Mouse (Mus musculus) lung, embryonic 15.5 days (tissue): ENCODE data around the gene Mettl7a3. TPM values are rescaled to one million over a fixed set of nuclear protein-coding genes. Genes with fewer than 3 reads are reported as not detected.
"Not testable (repeated sequence)": the region's sequence is repeated elsewhere in the genome, so short reads cannot be mapped to it uniquely, and the experiment has no call there.

Source experiments
- ATAC-seq: fragments of 200-750 bp; cut with Nextera tagmentation; 2 replicates; pipeline ENCODE4 v1.8.0; 2017; ENCODE audit warnings: moderate number of reproducible peaks, borderline replicate concordance; ENCODE audit not compliant: low FRiP score, low TSS enrichment; ENCODE audit errors: extremely low read depth
- H3K27ac ChIP-seq: fragments of 300-500 bp; sonication (generic); 2 replicates; pipeline ENCODE4 v1.5.1; 2015; ENCODE audit warnings: moderate library complexity, mild to moderate bottlenecking, inconsistent platforms
- H3K27me3 ChIP-seq: fragments of 300-500 bp; sonication (generic); 2 replicates; pipeline ENCODE4 v1.6.1; 2015; ENCODE audit warnings: inconsistent platforms
- H3K36me3 ChIP-seq: fragments of 300-500 bp; sonication (generic); 2 replicates; pipeline ENCODE4 v1.6.1; 2015; ENCODE audit warnings: inconsistent platforms
- H3K4me1 ChIP-seq: fragments of 300-500 bp; sonication (generic); 2 replicates; pipeline ENCODE4 v1.6.1; 2015; ENCODE audit warnings: inconsistent platforms
- H3K4me2 ChIP-seq: fragments of 300-500 bp; sonication (generic); 2 replicates; pipeline ENCODE4 v1.6.1; 2015; ENCODE audit warnings: inconsistent platforms, mild to moderate bottlenecking, moderate library complexity
- H3K4me3 ChIP-seq: fragments of 300-500 bp; sonication (generic); 2 replicates; pipeline ENCODE4 v1.5.1; 2015; ENCODE audit warnings: mild to moderate bottlenecking, inconsistent platforms
- H3K9ac ChIP-seq: fragments of 300-500 bp; sonication (generic); 2 replicates; pipeline ENCODE4 v1.6.1; 2015; ENCODE audit warnings: inconsistent platforms
- H3K9me3 ChIP-seq: fragments of 300-500 bp; sonication (generic); 2 replicates; pipeline ENCODE4 v1.6.1; 2016; ENCODE audit warnings: inconsistent platforms
- WGBS: fragments of 180-500 bp; shearing (Covaris S2); methylation state at CpG from one replicate; pipeline ENCODE4 v1.1.7; 2015; 5-methylcytosine and 5-hydroxymethylcytosine counted together
- polyA plus RNA-seq: library from polyadenylated mRNA; unstranded; fragments of >200 nt; fragmentation: Nextera tagmentation; extraction: Ambion mirVana; gene quantifications from 2 replicates; pipeline ENCODE4 v1.2.1, GENCODE M21; 2015

The Mettl7a3 gene
- polyA plus RNA-seq, 1 experiment from 2014 or later: not detected

DNA sequence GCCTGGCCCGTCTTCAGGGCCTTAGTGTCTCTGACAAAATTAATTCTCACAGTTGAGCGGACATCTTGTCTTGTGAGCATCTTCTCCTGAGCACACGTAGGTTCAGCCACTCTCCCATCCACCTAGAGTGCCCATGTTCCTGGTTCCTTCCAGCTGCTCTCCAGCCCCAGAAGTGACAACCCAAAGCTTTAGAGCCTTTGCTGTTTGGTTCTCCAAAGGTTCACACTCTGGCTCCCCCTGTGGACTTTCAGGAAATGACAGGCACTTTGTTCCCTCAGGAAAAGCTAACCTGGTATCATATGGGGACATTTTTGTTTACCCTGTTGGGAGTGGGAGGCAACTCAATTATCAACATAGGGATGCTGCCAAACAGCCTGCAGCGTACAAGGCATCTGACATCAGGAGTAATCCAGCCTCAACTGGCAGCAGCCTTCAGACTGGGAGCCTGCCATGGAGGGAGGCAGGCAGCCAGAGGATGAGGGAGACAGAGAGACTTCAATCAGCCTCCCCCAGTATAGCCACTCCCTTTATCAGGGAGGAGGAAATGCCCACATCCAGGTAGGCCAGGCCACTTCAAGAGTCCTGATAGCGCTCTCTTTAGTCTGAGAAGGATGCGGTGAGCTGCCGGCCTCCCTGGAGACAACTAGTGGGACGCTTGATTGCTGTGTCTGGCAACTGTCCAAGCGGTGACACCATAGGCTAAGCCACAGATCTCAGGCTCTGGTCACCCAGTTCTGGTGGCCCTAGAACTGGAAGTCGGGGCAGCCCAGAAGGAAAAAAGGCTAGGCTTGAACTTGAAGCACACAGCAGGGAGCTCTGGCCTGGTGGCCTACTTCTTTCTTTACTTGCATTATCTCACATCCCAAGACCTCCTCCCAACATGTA lies 2.4 kb upstream of the Mettl7a3 start:
- not testable (repeated sequence) for H3K9ac ChIP-seq, H3K27ac ChIP-seq, H3K4me1 ChIP-seq, H3K4me2 ChIP-seq, H3K27me3 ChIP-seq, H3K4me3 ChIP-seq, H3K36me3 ChIP-seq, H3K9me3 ChIP-seq
- 39% methylated on average over 3 of the region's 10 CpGs for WGBS
- peak; percentile 39; the same call in 1 of the 2 replicates for ATAC-seq

- H3K36me3 ChIP-seq, H3K4me3 ChIP-seq, H3K9me3 ChIP-seq, H3K9ac ChIP-seq, ATAC-seq, H3K27ac ChIP-seq, H3K4me2 ChIP-seq, H3K27me3 ChIP-seq, H3K4me1 ChIP-seq: not testable (repeated sequence)
These were observed 2.6 kb downstream of the Mettl7a3 start for GRCm38 (mm10) chr15:100337328-100337727.

DNA sequence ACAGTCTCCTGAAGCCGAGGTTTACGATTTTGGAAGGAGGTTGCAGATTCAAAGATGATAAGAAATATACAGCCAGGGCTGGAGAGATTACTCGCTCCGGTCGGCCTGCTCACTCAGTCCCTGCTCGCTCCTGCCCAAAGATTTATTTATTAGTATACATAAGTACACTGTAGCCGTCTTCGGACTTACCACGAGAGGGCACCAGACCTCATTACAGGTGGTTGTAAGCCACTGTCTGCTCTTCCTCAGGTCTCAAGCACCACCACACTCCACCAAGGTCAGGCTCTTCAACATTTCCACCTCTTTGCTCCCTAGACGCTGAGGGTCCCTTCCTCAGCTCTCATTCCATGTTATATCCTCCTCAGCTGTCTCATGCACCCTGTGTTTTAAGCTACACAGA lies 3.1 kb downstream of the Mettl7a3 start:
- H3K36me3 ChIP-seq, H3K4me1 ChIP-seq, H3K9me3 ChIP-seq, H3K27ac ChIP-seq, H3K4me2 ChIP-seq, H3K27me3 ChIP-seq, H3K9ac ChIP-seq, H3K4me3 ChIP-seq: not testable (repeated sequence)
- ATAC-seq: peak; percentile 32; the same call in 1 of the 2 replicates
- 23% methylated on average over 10 of the region's 10 CpGs for WGBS

GRCm38 (mm10) chr15:100341314-100341980 lies 6.7 kb downstream of the Mettl7a3 start:
- not testable (repeated sequence) for H3K36me3 ChIP-seq, H3K4me3 ChIP-seq, H3K4me2 ChIP-seq, H3K9me3 ChIP-seq, ATAC-seq, H3K4me1 ChIP-seq, H3K27me3 ChIP-seq, H3K9ac ChIP-seq
- 41% methylated on average over 5 of the region's 5 CpGs for WGBS
- H3K27ac ChIP-seq: peak overlapping the region; percentile 29; the same call in 1 of the 2 replicates

- Histone ChIP-seq H3K9ac (no peak overlapping the region), H3K9me3 (no peaks in the 10 kb centered on the region), H3K4me3 (no peak overlapping the region), H3K36me3 (no peaks in the 10 kb centered on the region), H3K27me3 (no peaks in the 10 kb centered on the region), H3K27ac (no peak overlapping the region), H3K4me1 (0 out of 2 replicates have a peak, but pooled peaks cover 3% of the 10 kb centered on the region), H3K4me2 (no peak overlapping the region)
- no peak for ATAC-seq
These were observed 10.8 kb downstream of the Mettl7a3 start for GRCm38 (mm10) chr15:100345484-100345883.

GRCm38 (mm10) chr15:100346761-100347160 lies 12.0 kb downstream of the Mettl7a3 start:
- ATAC-seq: no peak
- H3K4me3 ChIP-seq: no peak overlapping the region
- no peaks in the 10 kb centered on the region for H3K9me3 ChIP-seq
- no peak overlapping the region for H3K27ac ChIP-seq
- H3K36me3 ChIP-seq: no peaks in the 10 kb centered on the region
- no peak overlapping the region for H3K9ac ChIP-seq
- 0 out of 2 replicates have a peak, but pooled peaks cover 5% of the 10 kb centered on the region for H3K4me1 ChIP-seq
- 65% methylated on average over 14 of the region's 14 CpGs for WGBS
- H3K27me3 ChIP-seq: no peaks in the 10 kb centered on the region
- H3K4me2 ChIP-seq: no peak overlapping the region

DNA sequence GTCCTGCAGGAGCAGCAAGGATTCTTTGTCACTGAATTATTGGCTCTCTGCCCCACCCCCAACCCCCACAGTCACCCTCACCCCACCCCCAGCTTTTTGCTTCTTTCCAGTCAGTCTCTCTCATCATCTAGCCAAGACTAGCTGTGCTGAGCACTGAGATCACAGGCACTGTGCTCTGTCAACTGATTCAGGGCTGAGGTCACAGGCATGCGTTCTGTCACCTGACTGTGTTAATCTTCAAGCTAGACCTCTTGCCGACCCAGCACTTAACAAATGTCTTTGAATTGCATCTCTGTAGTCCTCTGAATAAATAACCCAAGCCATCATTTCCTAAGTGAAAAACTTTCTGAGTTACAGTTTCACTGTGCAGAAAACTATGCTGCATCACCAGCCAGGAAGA lies 14.8 kb downstream of the Mettl7a3 start:
- 10% methylated on average over 2 of the region's 2 CpGs for WGBS
- Histone ChIP-seq H3K27me3 (no peaks in the 10 kb centered on the region), H3K9ac (no peak overlapping the region), H3K4me1 (0 out of 2 replicates have a peak, but pooled peaks cover 7% of the 10 kb centered on the region), H3K36me3 (no peaks in the 10 kb centered on the region), H3K4me2 (no peak overlapping the region), H3K4me3 (no peak overlapping the region), H3K9me3 (no peaks in the 10 kb centered on the region), H3K27ac (no peak overlapping the region)
- ATAC-seq: no peak

DNA sequence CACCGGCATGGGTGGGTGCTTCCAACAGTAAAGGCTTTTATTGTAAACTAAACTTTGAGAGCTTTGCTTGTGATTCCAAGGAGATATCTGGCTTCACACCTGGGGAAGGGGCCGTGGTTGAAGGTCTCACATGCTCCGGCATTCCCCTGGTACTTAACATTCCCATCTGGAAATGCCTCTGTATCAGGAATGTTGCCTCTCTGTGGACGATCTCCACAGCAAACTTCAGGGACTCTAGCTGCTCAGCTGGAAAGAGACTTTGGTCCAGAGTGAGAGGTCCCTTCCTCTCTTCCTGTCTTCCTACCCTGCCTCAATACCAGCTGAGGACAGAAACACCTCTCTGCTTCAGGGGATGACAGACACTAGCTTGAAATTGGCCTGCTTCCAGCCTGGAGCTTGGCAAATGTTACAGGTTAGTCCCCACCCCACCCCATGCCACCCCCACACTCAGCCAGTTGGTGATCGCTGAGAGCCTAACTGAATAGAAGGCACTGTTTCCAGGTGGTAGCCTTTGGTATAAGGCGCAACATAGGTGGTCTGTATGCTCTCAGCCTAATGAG lies 16.9 kb downstream of the Mettl7a3 start:
- H3K27ac ChIP-seq: no peak overlapping the region
- no peak; the same call in 1 of the 2 replicates for ATAC-seq
- no peaks in the 10 kb centered on the region for H3K9me3 ChIP-seq
- H3K4me2 ChIP-seq: no peak overlapping the region
- no peak overlapping the region for H3K9ac ChIP-seq
- no peak overlapping the region for H3K4me3 ChIP-seq
- 0 out of 2 replicates have a peak, but pooled peaks cover 7% of the 10 kb centered on the region for H3K4me1 ChIP-seq
- no peaks in the 10 kb centered on the region for H3K27me3 ChIP-seq
- H3K36me3 ChIP-seq: no peaks in the 10 kb centered on the region
- WGBS: 53% methylated on average over 6 of the region's 6 CpGs

DNA sequence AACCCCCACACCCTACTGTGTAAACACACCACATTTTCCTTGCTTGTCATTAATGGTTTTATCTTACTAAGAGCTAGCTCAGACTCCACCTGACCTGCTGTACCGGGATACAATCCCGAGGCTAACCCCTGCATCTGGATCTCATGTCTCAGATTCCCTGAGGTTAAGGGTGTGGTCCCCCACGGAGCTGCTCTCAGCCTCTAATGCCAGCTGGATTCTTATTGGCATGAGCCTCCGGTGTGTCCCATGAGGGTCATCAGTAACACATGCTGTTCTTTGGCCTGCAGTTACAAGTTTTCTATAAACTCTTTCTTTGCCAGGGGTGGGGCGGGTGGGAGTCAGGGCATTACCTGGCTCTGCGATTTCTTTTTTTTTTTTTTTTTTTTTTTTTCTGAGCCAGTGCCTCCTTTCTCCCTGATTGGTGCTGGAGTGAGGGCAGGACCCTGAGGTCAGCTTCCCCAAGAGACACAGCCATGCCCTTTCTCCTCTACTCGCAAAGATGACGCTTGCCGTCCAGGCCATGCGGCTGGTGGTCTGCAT lies 18.1 kb downstream of the Mettl7a3 start, which contains the start of the genes Methig1 and Mettl7a2:
Gene Methig1, plus strand, starts transcription at position 439 of the 540 bp plus-strand sequence.
Gene Mettl7a2, plus strand, starts transcription at position 490 of the 540 bp plus-strand sequence.
- Histone ChIP-seq H3K36me3 (no peaks in the 10 kb centered on the region), H3K27me3 (no peaks in the 10 kb centered on the region), H3K27ac (no peak within 1 kb of the TSS), H3K4me2 (no peak within 1 kb of the TSS), H3K4me3 (no peak within 1 kb of the TSS), H3K9ac (no peak within 1 kb of the TSS), H3K9me3 (no peaks in the 10 kb centered on the region), H3K4me1 (0 out of 2 replicates have a peak, but pooled peaks cover 7% of the 10 kb centered on the region)
- no peak for ATAC-seq
- WGBS: 78% methylated on average over 10 of the region's 10 CpGs

- H3K36me3 ChIP-seq, H3K27ac ChIP-seq, ATAC-seq, H3K9me3 ChIP-seq, H3K4me1 ChIP-seq, H3K4me2 ChIP-seq, H3K4me3 ChIP-seq, H3K27me3 ChIP-seq, H3K9ac ChIP-seq: not testable (repeated sequence)
- 89% methylated on average over 19 of the region's 22 CpGs for WGBS
These were observed 18.7 kb downstream of the Mettl7a3 start for GRCm38 (mm10) chr15:100353399-100353798.

DNA sequence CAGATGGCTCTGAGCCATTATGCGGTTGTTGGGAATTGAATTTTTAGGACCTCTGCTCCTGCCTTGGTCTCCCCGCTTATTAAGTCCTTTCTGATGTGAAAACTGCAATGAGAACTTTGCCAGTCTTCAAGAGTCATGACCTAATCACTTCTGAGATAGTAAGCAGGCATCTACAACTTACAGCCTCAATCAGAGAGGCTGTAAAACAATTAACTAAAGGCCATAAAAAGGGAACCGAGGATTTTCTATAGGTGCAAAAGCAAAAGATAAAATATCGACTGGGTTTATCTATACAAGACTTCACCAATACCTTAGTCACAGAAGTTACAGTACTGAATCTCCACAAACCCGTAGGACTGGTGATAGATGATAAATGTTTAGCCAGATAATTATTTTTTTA lies 21.1 kb downstream of the Mettl7a3 start:
- H3K4me2 ChIP-seq: no peak overlapping the region
- no peaks in the 10 kb centered on the region for H3K36me3 ChIP-seq
- no peak for ATAC-seq
- H3K27me3 ChIP-seq: no peaks in the 10 kb centered on the region
- no peaks in the 10 kb centered on the region for H3K9me3 ChIP-seq
- 0 out of 2 replicates have a peak, but pooled peaks cover 7% of the 10 kb centered on the region for H3K4me1 ChIP-seq
- no peak overlapping the region for H3K27ac ChIP-seq
- WGBS: 72% methylated on average over 5 of the region's 5 CpGs
- H3K4me3 ChIP-seq: no peak overlapping the region
- no peak overlapping the region for H3K9ac ChIP-seq
